Mouse (Mus musculus) hindbrain, postnatal 0 days (tissue): ENCODE measurements around the gene Fdxacb1. TPM values are rescaled to one million over a fixed set of nuclear protein-coding genes. Genes with fewer than 3 reads are reported as not detected.

Experiments
- ATAC-seq: fragments of 200-750 bp; cut with Nextera tagmentation; 2 replicates; pipeline ENCODE4 v1.8.0; 2017; ENCODE audit warnings: mild to moderate bottlenecking, moderate TSS enrichment, moderate library complexity
- DNase-seq: peaks from one replicate; pipeline ENCODE4 v3.0.0-alpha.2; 2015; ENCODE audit warnings: low spot score
- H3K27ac ChIP-seq: fragments of 300-500 bp; sonication (generic); 2 replicates; pipeline ENCODE4 v1.5.1; 2014; ENCODE audit warnings: mild to moderate bottlenecking
- H3K27me3 ChIP-seq: fragments of 300-500 bp; sonication (generic); 2 replicates; pipeline ENCODE4 v1.6.1; 2014; ENCODE audit warnings: low read length, mixed read lengths; ENCODE audit not compliant: insufficient read depth
- H3K36me3 ChIP-seq: fragments of 300-500 bp; sonication (generic); 2 replicates; pipeline ENCODE4 v1.6.1; 2014; ENCODE audit warnings: low read length, mixed read lengths; ENCODE audit not compliant: insufficient read depth
- H3K4me1 ChIP-seq: fragments of 300-500 bp; sonication (generic); 2 replicates; pipeline ENCODE4 v1.6.1; 2014; ENCODE audit warnings: antibody characterized with exemption, low read length, mixed read lengths; ENCODE audit not compliant: insufficient read depth
- H3K4me2 ChIP-seq: fragments of 300-500 bp; sonication (generic); 2 replicates; pipeline ENCODE4 v1.6.1; 2014; ENCODE audit warnings: low read depth, mild to moderate bottlenecking, low read length, moderate library complexity, mixed read lengths
- H3K4me3 ChIP-seq: fragments of 300-500 bp; sonication (generic); 2 replicates; pipeline ENCODE4 v1.5.1; 2014; ENCODE audit warnings: low read length
- H3K9ac ChIP-seq: fragments of 300-500 bp; sonication (generic); replicated peaks from 2 replicates; pipeline ENCODE4 v1.6.1; 2014; ENCODE audit warnings: mild to moderate bottlenecking, low read length, moderate library complexity, mixed read lengths
- H3K9me3 ChIP-seq: fragments of 300-500 bp; sonication (generic); 2 replicates; pipeline ENCODE4 v1.6.1; 2016; ENCODE audit warnings: low read length, mixed read lengths
- CTCF ChIP-seq: IDR thresholded peaks from 2 replicates; pipeline ENCODE4 v1.5.1; 2016; ENCODE audit warnings: antibody characterized with exemption, control low read depth, low read depth
- whole genome bisulfite sequencing: fragments of 180-500 bp; shearing (Covaris S2); extraction: QIAGEN DNeasy Blood & Tissue Kit; methylation state at CpG from one replicate; pipeline ENCODE4 v1.1.7; 2014; 5-methylcytosine and 5-hydroxymethylcytosine counted together
- polyA plus RNA-seq: library from polyadenylated mRNA; unstranded; fragments of >200 nt; fragmentation: Nextera tagmentation; extraction: Ambion mirVana; gene quantifications from 2 replicates; pipeline ENCODE4 v1.2.1, GENCODE M21; 2015
- total RNA-seq: library from RNA; depleted of rRNA; stranded (reverse); fragments of >200 nt; gene quantifications from 2 replicates; pipeline ENCODE4 v1.2.3, GENCODE M21; 2014

Fdxacb1 gene
- total and polyA plus RNA-seq, 2 experiments from 2014 or later, result 8.9 to 12.0 TPM

DNA sequence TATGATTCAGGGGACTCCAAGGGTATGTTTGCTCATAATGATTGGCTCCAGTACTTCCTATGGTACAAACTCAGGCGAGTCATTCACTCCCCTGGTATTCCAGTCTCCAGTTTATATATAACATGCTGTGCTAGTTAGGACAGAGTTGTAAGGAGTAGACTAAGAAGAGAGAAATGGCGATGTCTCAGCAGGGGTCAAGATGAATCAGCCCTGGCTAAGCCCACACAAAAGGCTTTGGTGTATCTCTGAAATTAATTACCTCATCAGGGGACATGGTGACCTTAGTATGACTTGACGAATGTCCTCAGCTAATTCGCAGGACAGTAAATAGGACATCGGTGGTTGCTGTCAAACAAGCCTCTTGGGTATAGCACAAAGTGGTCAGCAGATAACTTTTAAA is 11.3 kb upstream of the Fdxacb1 start:
- Histone ChIP-seq H3K27ac (no peak overlapping the region), H3K4me3 (no peak overlapping the region), H3K9ac (no peak overlapping the region), H3K36me3 (no peaks in the 10 kb centered on the region), H3K4me2 (no peak overlapping the region), H3K9me3 (no peaks in the 10 kb centered on the region), H3K4me1 (peaks cover 9% of the 10 kb centered on the region), H3K27me3 (no peaks in the 10 kb centered on the region)
- WGBS, result 35% methylated on average over 5 of the region's 5 CpGs
- TF ChIP-seq CTCF, result no peak
- no peak for ATAC-seq
- DNase-seq, result no peak

DNA sequence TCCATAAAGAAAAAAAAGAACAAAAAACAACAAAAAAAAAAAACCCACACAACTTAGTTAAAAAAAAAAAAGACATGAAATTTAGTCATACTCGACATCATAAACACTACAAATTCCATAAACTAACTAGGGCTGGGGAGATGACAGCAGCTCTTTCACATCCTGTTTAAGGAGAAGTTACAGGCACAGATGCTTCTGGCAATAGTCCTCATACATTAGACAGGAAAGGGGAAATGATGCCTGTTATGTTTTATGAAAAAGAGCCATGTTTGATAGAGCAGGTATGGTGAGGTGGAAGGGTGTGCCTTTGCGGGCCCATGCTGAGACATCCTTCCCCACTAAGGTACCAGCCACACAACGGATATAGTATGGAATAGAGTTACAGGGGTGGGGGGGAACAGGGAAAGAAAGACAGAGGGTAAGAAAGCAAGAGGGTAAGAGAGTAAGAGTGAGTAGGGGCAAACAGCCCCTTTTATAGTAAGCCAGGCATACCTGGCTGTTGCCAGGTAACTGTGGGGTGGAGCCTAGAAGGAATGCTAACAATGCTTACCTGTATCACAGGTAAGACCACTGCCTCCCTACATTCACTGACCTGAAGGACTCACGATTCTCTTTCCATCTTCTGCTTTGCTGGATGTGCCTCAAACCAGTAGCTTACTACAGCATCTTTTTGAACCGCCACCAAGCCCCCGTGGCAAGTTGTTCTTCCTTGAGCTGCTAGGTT is 6.4 kb upstream of the Fdxacb1 start:
- no peak overlapping the region for H3K9ac ChIP-seq
- 66% methylated on average over 6 of the region's 6 CpGs for WGBS
- DNase-seq (no peak), ATAC-seq (no peak)
- H3K4me1 ChIP-seq, result no peaks in the 10 kb centered on the region
- no peak overlapping the region for H3K4me3 ChIP-seq
- no peaks in the 10 kb centered on the region for H3K9me3 ChIP-seq
- 0 out of 2 replicates have a peak, but pooled peaks cover 4% of the 10 kb centered on the region for H3K36me3 ChIP-seq
- no peak overlapping the region for H3K27ac ChIP-seq
- H3K4me2 ChIP-seq, result no peak overlapping the region
- no peaks in the 10 kb centered on the region for H3K27me3 ChIP-seq
- no peak for TF ChIP-seq CTCF

DNA sequence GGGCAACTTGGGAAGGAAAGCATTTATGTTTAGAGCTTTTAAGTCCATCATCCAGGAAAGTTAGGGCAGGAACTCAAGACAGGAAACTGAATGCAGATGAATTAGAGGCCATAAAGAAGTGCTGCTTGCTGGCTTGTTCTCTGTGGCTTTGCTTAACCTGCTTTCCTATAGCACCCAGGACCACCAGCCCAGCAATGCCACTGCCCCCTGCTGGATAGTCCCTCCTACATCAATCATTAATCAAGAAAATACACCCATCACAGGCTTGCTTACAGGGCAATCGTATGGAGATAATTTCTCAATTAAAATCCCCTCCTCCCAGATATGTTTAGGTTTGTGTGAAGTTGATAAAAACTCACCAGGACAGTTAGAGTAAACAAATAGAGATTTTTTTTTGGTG is 4.7 kb upstream of the Fdxacb1 start:
- H3K4me3 ChIP-seq, result no peak overlapping the region

DNA sequence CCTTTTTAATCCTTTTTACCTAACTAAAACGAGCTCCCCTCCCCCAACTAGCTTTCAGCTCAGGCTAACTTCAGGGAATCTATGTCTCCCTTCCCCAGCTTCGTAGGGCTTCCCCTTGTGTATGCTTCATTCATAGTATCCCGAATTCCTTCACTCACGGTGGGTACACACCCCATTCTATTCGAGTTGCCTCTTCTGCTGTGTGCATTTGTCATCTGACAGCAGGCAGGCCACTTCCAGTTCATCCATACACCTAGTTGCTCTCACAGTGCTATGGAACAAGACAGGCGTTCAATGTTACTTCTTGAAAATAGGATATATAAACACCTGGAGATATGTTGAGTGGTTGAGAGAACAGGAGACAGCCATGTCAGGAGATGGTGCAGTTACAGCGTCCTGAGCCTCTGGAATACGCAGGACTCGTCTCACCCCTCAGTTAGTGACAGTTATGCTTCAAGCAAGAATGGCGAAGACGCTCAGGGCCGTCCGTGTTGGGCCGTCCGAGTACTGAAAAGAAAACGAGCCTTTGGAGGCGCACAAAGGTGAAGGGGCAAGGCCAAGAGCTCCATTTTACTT is 417 bp upstream of the Fdxacb1 start:
- Histone ChIP-seq H3K27ac (peak overlapping the region; percentile 88), H3K36me3 (peaks cover 5% of the 10 kb centered on the region; the same call in 1 of the 2 replicates), H3K4me3 (peak overlapping the region; percentile 51), H3K4me2 (peak overlapping the region; percentile 92), H3K4me1 (peaks cover 7% of the 10 kb centered on the region; the same call in 1 of the 2 replicates), H3K9me3 (no peaks in the 10 kb centered on the region), H3K27me3 (no peaks in the 10 kb centered on the region), H3K9ac (peak overlapping the region; percentile 59)
- WGBS, result 5% methylated on average over 17 of the region's 17 CpGs
- DNase-seq (peak; percentile 5), ATAC-seq (peak; percentile 5; the same call in 1 of the 2 replicates)
- no peak for TF ChIP-seq CTCF

More for the DNA sequence above, 4.7 kb upstream of the Fdxacb1 start:
- peak; percentile 64 for TF ChIP-seq CTCF
- Histone ChIP-seq H3K27ac (no peak overlapping the region), H3K27me3 (no peaks in the 10 kb centered on the region), H3K9me3 (no peaks in the 10 kb centered on the region), H3K4me2 (no peak overlapping the region), H3K36me3 (0 out of 2 replicates have a peak, but pooled peaks cover 4% of the 10 kb centered on the region), H3K9ac (no peak overlapping the region), H3K4me1 (no peaks in the 10 kb centered on the region; the same call in 1 of the 2 replicates)
- WGBS, result 68% methylated on average over 1 of the region's 1 CpGs
- DNase-seq (peak; percentile 27), ATAC-seq (no peak)

- H3K4me2 ChIP-seq, result no peak overlapping the region
- peaks cover 12% of the 10 kb centered on the region; the same call in 1 of the 2 replicates for H3K4me1 ChIP-seq
- no peaks in the 10 kb centered on the region for H3K9me3 ChIP-seq
- no peak overlapping the region for H3K9ac ChIP-seq
- no peak overlapping the region for H3K4me3 ChIP-seq
- H3K27me3 ChIP-seq, result no peaks in the 10 kb centered on the region
- DNase-seq (no peak), ATAC-seq (no peak)
- 77% methylated on average over 2 of the region's 2 CpGs for WGBS
- no peak overlapping the region for H3K27ac ChIP-seq
- peaks cover 5% of the 10 kb centered on the region; the same call in 1 of the 2 replicates for H3K36me3 ChIP-seq
- no peak for TF ChIP-seq CTCF
Measured at GRCm38 (mm10) chr9:50770011-50770410, 2.0 kb downstream of the Fdxacb1 start.

DNA sequence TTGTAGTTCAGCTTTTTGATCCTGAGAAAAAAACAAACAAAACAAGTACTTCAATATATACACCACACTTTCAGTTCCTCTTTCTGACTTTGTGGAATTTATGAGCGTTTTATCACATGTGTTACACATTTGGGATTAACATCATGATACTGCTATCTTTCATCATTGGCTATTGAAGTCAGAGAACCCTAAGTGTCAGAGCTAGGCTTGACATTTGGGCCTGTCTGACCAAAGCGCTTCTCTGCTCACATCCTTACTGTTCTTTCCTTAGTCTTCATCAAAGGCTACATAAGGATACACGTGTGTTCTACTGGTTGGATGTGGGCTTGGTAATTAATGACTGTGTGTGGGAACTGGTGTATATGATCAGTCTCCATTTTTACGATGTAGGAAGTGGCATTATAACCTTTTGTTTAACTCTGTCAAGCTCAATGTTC is 6.0 kb downstream of the Fdxacb1 start:
- 0 out of 2 replicates have a peak overlapping the region, but pooled peaks have one; percentile 2 for H3K9ac ChIP-seq
- ATAC-seq, result no peak
- no peaks in the 10 kb centered on the region for H3K27me3 ChIP-seq

More for the DNA sequence above, 6.0 kb downstream of the Fdxacb1 start:
- peaks cover 9% of the 10 kb centered on the region; the same call in 1 of the 2 replicates for H3K36me3 ChIP-seq
- 71% methylated on average over 4 of the region's 4 CpGs for WGBS
- H3K9me3 ChIP-seq, result no peaks in the 10 kb centered on the region
- TF ChIP-seq CTCF, result no peak
- DNase-seq, result no peak
- H3K4me3 ChIP-seq, result no peak overlapping the region
- H3K4me1 ChIP-seq, result peaks cover 7% of the 10 kb centered on the region; the same call in 1 of the 2 replicates
- peak overlapping the region; percentile 91; the same call in 1 of the 2 replicates for H3K27ac ChIP-seq
- peak overlapping the region; percentile 89 for H3K4me2 ChIP-seq
